In genomic region chr15:31601279-31601645, GRCm38 (mm10) we compare ENCODE assay signal across 8 mouse cellular contexts. TPM values are rescaled to one million over a fixed set of nuclear protein-coding genes. Genes with fewer than 3 reads are reported as not detected.
DNase-seq lines count a peak whose midpoint lies in the region; ATAC-seq and TF ChIP-seq lines count a peak whose summit lies in the region.

No protein-coding gene starts in this region.

- under 1% methylated on average over 33 of the region's 33 CpGs for WGBS in heart, adult 2 months
- WGBS in forebrain, postnatal 0 days: 0% methylated on average over 32 of the region's 33 CpGs

- peak overlapping the region; percentile 76 for H3K9ac ChIP-seq in heart, adult 2 months (ENCODE audit: low read depth, low read length)
- H3K9ac ChIP-seq in CH12.LX (ENCODE audit: insufficient read depth, low read depth): peak overlapping the region; percentile 74
- H3K9ac ChIP-seq in forebrain, postnatal 0 days: peak overlapping the region; percentile 83

- peaks cover 9% of the 10 kb centered on the region for H3K79me2 ChIP-seq in heart, adult 2 months (replicated peaks; ENCODE audit: control insufficient read depth, insufficient read depth, low read length)
- peaks cover 56% of the 10 kb centered on the region for H3K79me2 ChIP-seq in CH12.LX (replicated peaks; ENCODE audit: control insufficient read depth, extremely low read depth, insufficient read depth, poor library complexity, severe bottlenecking)

- TF ChIP-seq POLR2A in heart, adult 2 months (IDR thresholded peaks at IDR 0.05; ENCODE audit: insufficient read depth, low read depth, low read length): no peak
- TF ChIP-seq POLR2A in CH12.LX (IDR thresholded peaks at IDR 0.05; ENCODE audit: low read depth, low read length): no peak

- H3K4me2 ChIP-seq in CH12.LX (ENCODE audit: insufficient read depth, low read depth, poor library complexity, severe bottlenecking): 0 out of 2 replicates have a peak overlapping the region, but pooled peaks have one; percentile 94
- H3K4me2 ChIP-seq in forebrain, postnatal 0 days (ENCODE audit: low read depth): peak overlapping the region; percentile 91

- no peak for DNase-seq in heart, adult 2 months
- DNase-seq in heart, postnatal 10 days: no peak
- no peak for DNase-seq in CH12.LX (ENCODE audit: extremely low read depth)
- DNase-seq in forebrain, postnatal 0 days: no peak
- DNase-seq in cerebellum, adult 9-10 months: no peak
- no peak for DNase-seq in ovary, adult 18-20 months (ENCODE audit: low spot score)
- no peak for DNase-seq in yolk sac, embryonic 10.5 days (ENCODE audit: low spot score)

- TF ChIP-seq RAD21 in CH12.LX (IDR thresholded peaks at IDR 0.05; ENCODE audit: low read depth, low read length): no peak

- peaks cover 4% of the 10 kb centered on the region for H3K36me3 ChIP-seq in heart, adult 2 months (ENCODE audit: control insufficient read depth, insufficient read depth, low read length)
- peaks cover 19 to 53% of the 10 kb centered on the region in 2 experiments for H3K36me3 ChIP-seq in CH12.LX (replicated peaks in 1 of 2; ENCODE audit: control insufficient read depth in 1 of 2, insufficient read depth in 1 of 2, low read length in 1 of 2)
- peaks cover 6% of the 10 kb centered on the region; the same call in 1 of the 2 replicates for H3K36me3 ChIP-seq in forebrain, postnatal 0 days (ENCODE audit: insufficient read depth)
- peaks cover 26% of the 10 kb centered on the region for H3K36me3 ChIP-seq in megakaryocyte, embryonic 14.5 days (replicated peaks; ENCODE audit: low read length)

- H3K27me3 ChIP-seq in heart, adult 2 months (ENCODE audit: control insufficient read depth, insufficient read depth, low read length): no peaks in the 10 kb centered on the region
- no peaks in the 10 kb centered on the region for H3K27me3 ChIP-seq in CH12.LX (replicated peaks)
- H3K27me3 ChIP-seq in forebrain, postnatal 0 days (ENCODE audit: insufficient read depth, low read length): no peaks in the 10 kb centered on the region
- H3K27me3 ChIP-seq in megakaryocyte, embryonic 14.5 days (replicated peaks): no peaks in the 10 kb centered on the region

- TF ChIP-seq CTCF in heart, adult 2 months (IDR thresholded peaks at IDR 0.05): no peak
- TF ChIP-seq CTCF in CH12.LX (conservative IDR thresholded peaks at IDR 0.05 in 1 of 2, IDR thresholded peaks at IDR 0.05 in 1 of 2; ENCODE audit: low read depth in 2 of 2, low read length in 2 of 2): no peak
- TF ChIP-seq CTCF in forebrain, postnatal 0 days (IDR thresholded peaks at IDR 0.05; ENCODE audit: low read depth): no peak

- peak overlapping the region; percentile 95 for H3K4me3 ChIP-seq in heart, adult 2 months
- H3K4me3 ChIP-seq in CH12.LX (replicated peaks in 1 of 3; ENCODE audit: low read depth in 2 of 3, low read length in 2 of 3, poor library complexity in 1 of 3): peak overlapping the region; percentile 76 to 85 (median 76)
- H3K4me3 ChIP-seq in forebrain, postnatal 0 days (ENCODE audit: low read depth, low read length): peak overlapping the region; percentile 85
- H3K4me3 ChIP-seq in megakaryocyte, embryonic 14.5 days (replicated peaks): peak overlapping the region; percentile 98

- intact Hi-C loops in heart, adult 2 months (cut with DNase I): loop anchor here (10.0 kb wide), 1 partner anchor 376 kb away; the partner anchor contains the start of gene Dap
- intact Hi-C loops in heart, postnatal 10 days (cut with DNase I): loop anchor here (5.0 kb wide), 2 partner anchors 69 to 641 kb away; partner anchors contain the start of genes March6 and Sema5a

- ATAC-seq in forebrain, postnatal 0 days: peak; percentile 72

- in situ Hi-C loops in CH12.LX (cut with MboI; ENCODE audit: low pct_ligation_motif_present, low pct_unique_long_range_greater_than_20kb, low sequenced_read_pairs): no loop called here

- no peaks in the 10 kb centered on the region for H3K9me3 ChIP-seq in CH12.LX (replicated peaks; ENCODE audit: low read length)
- H3K9me3 ChIP-seq in forebrain, postnatal 0 days (ENCODE audit: low read length): no peaks in the 10 kb centered on the region
- no peaks in the 10 kb centered on the region for H3K9me3 ChIP-seq in megakaryocyte, embryonic 14.5 days

- peak overlapping the region; percentile 95 for H3K27ac ChIP-seq in heart, adult 2 months
- peak overlapping the region; percentile 56 for H3K27ac ChIP-seq in CH12.LX (ENCODE audit: insufficient read depth, low read depth)
- peak overlapping the region; percentile 91 for H3K27ac ChIP-seq in forebrain, postnatal 0 days (ENCODE audit: low read depth, low read length)

- dilution Hi-C loops in CH12.LX (cut with MboI; ENCODE audit: extremely low pct_ligation_motif_present, extremely low pct_unique_long_range_greater_than_20kb, low sequenced_read_pairs): no loop called here

- TF ChIP-seq EP300 in heart, adult 2 months (IDR thresholded peaks at IDR 0.05; ENCODE audit: insufficient read depth, low read depth, low read length): no peak
- TF ChIP-seq EP300 in CH12.LX (IDR thresholded peaks at IDR 0.05; ENCODE audit: low read length): no peak

- peaks cover 8% of the 10 kb centered on the region for H3K4me1 ChIP-seq in heart, adult 2 months (ENCODE audit: control insufficient read depth, insufficient read depth, low read length)
- peaks cover 16 to 45% of the 10 kb centered on the region in 2 experiments for H3K4me1 ChIP-seq in CH12.LX (ENCODE audit: control insufficient read depth in 1 of 2, insufficient read depth in 2 of 2)
- H3K4me1 ChIP-seq in forebrain, postnatal 0 days (ENCODE audit: insufficient read depth): peaks cover 18% of the 10 kb centered on the region; the same call in 1 of the 2 replicates
- peaks cover 50% of the 10 kb centered on the region for H3K4me1 ChIP-seq in megakaryocyte, embryonic 14.5 days

TF ChIP-seq in CH12.LX, 34 proteins besides CTCF, POLR2A, EP300 and RAD21:
- TF ChIP-seq SMC3 (IDR thresholded peaks at IDR 0.05; ENCODE audit: low read depth, low read length): no peak
- peak; percentile 88 for TF ChIP-seq MYC (IDR thresholded peaks at IDR 0.05; ENCODE audit: low read depth, low read length)
- 0 out of 2 replicates have a peak, but pooled peaks have one; percentile 40 for TF ChIP-seq MAZ (IDR thresholded peaks at IDR 0.05; ENCODE audit: low read depth, low read length)
- TF ChIP-seq RCOR1 (conservative IDR thresholded peaks at IDR 0.05; ENCODE audit: low read depth, low read length): no peak
- 0 out of 2 replicates have a peak, but pooled peaks have one; percentile 33 for TF ChIP-seq UBTF (IDR thresholded peaks at IDR 0.05; ENCODE audit: low read depth, low read length)
- no peak for TF ChIP-seq ETS1 (conservative IDR thresholded peaks at IDR 0.05; ENCODE audit: low read depth, low read length)
- TF ChIP-seq MAX (IDR thresholded peaks at IDR 0.05; ENCODE audit: low read length): peak; percentile 92
- peak; percentile 95 for TF ChIP-seq MXI1 (IDR thresholded peaks at IDR 0.05; ENCODE audit: low read depth, low read length)

RNA-seq across cellular contexts. Expression of gene Cct5, which starts 0.3 kb away (rescaled TPM):
- total RNA-seq in heart, adult 2 months (2021): 100 to 1,000 TPM; 131 to 146 TPM
- polyA plus RNA-seq in heart, adult 2 months (2012; rRNA removed): 64.3 and 112 TPM in 2 replicates
- total RNA-seq in heart, postnatal 10 days (2021): 100 to 1,000 TPM; 176 to 187 TPM
- total RNA-seq in CH12.LX (2012; rRNA removed) (883 and 996 TPM in 2 replicates), CH12.LX (2014; rRNA removed) (1,445 and 1,471 TPM in 2 replicates)
- 858 and 964 TPM in 2 replicates for polyA plus RNA-seq in CH12.LX (2012; ENCODE audit: insufficient read length, low read depth)
- total RNA-seq in forebrain, postnatal 0 days (2014; rRNA removed): 409 and 464 TPM in 2 replicates
- 473 and 554 TPM in 2 replicates for polyA plus RNA-seq in forebrain, postnatal 0 days (2015; fragmentation: Nextera tagmentation; extraction: Ambion mirVana)
- polyA plus RNA-seq in megakaryocyte, embryonic 14.5 days (2012; ENCODE audit: insufficient read depth, low replicate concordance): 6.1 and 19.7 TPM in 2 replicates

RNA-seq across cellular contexts. Expression of gene Fam173b, which starts 0.4 kb away (rescaled TPM):
- 10 to 100 TPM; 20.0 to 22.4 TPM for total RNA-seq in heart, adult 2 months (2021)
- 11.2 and 17.1 TPM in 2 replicates for polyA plus RNA-seq in heart, adult 2 months (2012; rRNA removed)
- total RNA-seq in heart, postnatal 10 days (2021): 10 to 100 TPM; 15.3 to 16.4 TPM
- total RNA-seq in CH12.LX (2012; rRNA removed) (33.8 TPM in 2 replicates), CH12.LX (2014; rRNA removed) (32.1 and 37.7 TPM in 2 replicates)
- 24.5 and 25.8 TPM in 2 replicates for polyA plus RNA-seq in CH12.LX (2012; ENCODE audit: insufficient read length, low read depth)
- 10.7 and 16.5 TPM in 2 replicates for total RNA-seq in forebrain, postnatal 0 days (2014; rRNA removed)
- polyA plus RNA-seq in forebrain, postnatal 0 days (2015; fragmentation: Nextera tagmentation; extraction: Ambion mirVana): 6.6 and 7.0 TPM in 2 replicates
- 2.1 and 3.6 TPM in 2 replicates for polyA plus RNA-seq in megakaryocyte, embryonic 14.5 days (2012; ENCODE audit: insufficient read depth, low replicate concordance)

RNA-seq across cellular contexts. Expression of gene Cmbl, which starts 36.1 kb away (rescaled TPM):
- total RNA-seq in heart, adult 2 months (2021): 10 to 100 TPM; 27.1 to 30.7 TPM
- 49.6 and 70.3 TPM in 2 replicates for polyA plus RNA-seq in heart, adult 2 months (2012; rRNA removed)
- total RNA-seq in heart, postnatal 10 days (2021): 10 to 100 TPM; 24.8 to 26.4 TPM
- total RNA-seq in CH12.LX (2012; rRNA removed) (not detected in 2 replicates), CH12.LX (2014; rRNA removed) (not detected in 2 replicates)
- polyA plus RNA-seq in CH12.LX (2012; ENCODE audit: insufficient read length, low read depth): 0.27 TPM in 1 of 2 replicates, not detected in the other
- total RNA-seq in forebrain, postnatal 0 days (2014; rRNA removed): 26.3 and 27.2 TPM in 2 replicates
- polyA plus RNA-seq in forebrain, postnatal 0 days (2015; fragmentation: Nextera tagmentation; extraction: Ambion mirVana): 19.9 and 20.9 TPM in 2 replicates
- not detected in 2 replicates for polyA plus RNA-seq in megakaryocyte, embryonic 14.5 days (2012; ENCODE audit: insufficient read depth, low replicate concordance)

Comparison
In these comparisons a context has a peak if more than half of its experiments do, and no peak if none do; other contexts are left out.
1. RNA of gene Cmbl, which starts 36.1 kb away (total RNA-seq): 27.1 to 30.7 TPM in heart, adult 2 months, 26.3 to 27.2 TPM in forebrain, postnatal 0 days and 24.8 to 26.4 TPM in heart, postnatal 10 days; not detected in CH12.LX; every median in the first group is over 10 times any median in the second.
2. Peak in every context shown above with its lines, with median percentiles within 50 percentile points of each other: H3K27ac ChIP-seq, H3K4me3 ChIP-seq and H3K9ac ChIP-seq.